Mouse (Mus musculus): ENCODE data around the gene Qprt. TPM values are rescaled to one million over a fixed set of nuclear protein-coding genes. Genes with fewer than 3 reads are reported as not detected.

The Qprt gene
- total RNA-seq, 1 experiment, result 5.6 TPM

- Histone ChIP-seq H3K9me3 (ENCODE audit: control insufficient read depth, insufficient read depth, low read depth, low read length) (no peaks in the 10 kb centered on the region), H3K36me3 (ENCODE audit: control insufficient read depth, insufficient read depth, low read length, poor library complexity, severe bottlenecking) (no peaks in the 10 kb centered on the region), H3K4me3 (ENCODE audit: insufficient read depth in 1 of 2, low read depth in 1 of 2, low read length in 2 of 2, poor library complexity in 1 of 2, severe bottlenecking in 1 of 2) (no peak overlapping the region), H3K4me1 (ENCODE audit: control insufficient read depth in 2 of 2, insufficient read depth in 2 of 2, low read length in 2 of 2, poor library complexity in 1 of 2) (peaks cover 0 to 3% of the 10 kb centered on the region in 2 experiments; a peak in 1 of 4 replicates), H3K9ac (ENCODE audit: insufficient read depth, low read depth, low read length, poor library complexity, severe bottlenecking) (no peak overlapping the region), H3K27ac (ENCODE audit: insufficient read depth, low read depth, low read length, poor library complexity, severe bottlenecking) (no peak overlapping the region)
- in situ Hi-C loops (cut with MboI; ENCODE audit: low sequenced_read_pairs in 2 of 2, unreplicated experiment in 2 of 2), result no loop called here
- TF ChIP-seq CHD2 (IDR thresholded peaks at IDR 0.05; ENCODE audit: low read depth, low read length) (no peak), ZC3H11A (IDR thresholded peaks at IDR 0.05; ENCODE audit: borderline replicate concordance, low read depth, low read length) (peak; percentile 2; the same call in 1 of the 2 replicates)
- no peak for DNase-seq (ENCODE audit: low read depth, low spot score)
Observed at GRCm38 (mm10) chr7:127129638-127130037, 7.6 kb upstream of the Qprt start.

- H3K27ac ChIP-seq (ENCODE audit: insufficient read depth, low read depth, low read length, poor library complexity, severe bottlenecking), result peak overlapping the region; percentile 69; the same call in 1 of the 2 replicates
- no peak for DNase-seq (ENCODE audit: low read depth, low spot score)
- in situ Hi-C loops (cut with MboI; ENCODE audit: low sequenced_read_pairs in 2 of 2, unreplicated experiment in 2 of 2), result no loop called here
- H3K9ac ChIP-seq (ENCODE audit: insufficient read depth, low read depth, low read length, poor library complexity, severe bottlenecking), result peak overlapping the region; percentile 70
- peak overlapping the region; percentile 67 to 82 for H3K4me3 ChIP-seq (ENCODE audit: insufficient read depth in 1 of 2, low read depth in 1 of 2, low read length in 2 of 2, poor library complexity in 1 of 2, severe bottlenecking in 1 of 2)
- peaks cover 7 to 23% of the 10 kb centered on the region in 2 experiments; a peak in 3 of 4 replicates for H3K4me1 ChIP-seq (ENCODE audit: control insufficient read depth in 2 of 2, insufficient read depth in 2 of 2, low read length in 2 of 2, poor library complexity in 1 of 2)
- H3K9me3 ChIP-seq (ENCODE audit: control insufficient read depth, insufficient read depth, low read depth, low read length), result no peaks in the 10 kb centered on the region
- H3K36me3 ChIP-seq (ENCODE audit: control insufficient read depth, insufficient read depth, low read length, poor library complexity, severe bottlenecking), result no peaks in the 10 kb centered on the region
- no peak for TF ChIP-seq ZNF384 (IDR thresholded peaks at IDR 0.05; ENCODE audit: low read depth, low read length)
- no peak for TF ChIP-seq HCFC1 (IDR thresholded peaks at IDR 0.05; ENCODE audit: borderline replicate concordance, insufficient read depth, low read length)
- no peak for TF ChIP-seq MAFK (IDR thresholded peaks at IDR 0.05; ENCODE audit: insufficient read depth, low read depth, low read length)
- no peak for TF ChIP-seq CHD2 (IDR thresholded peaks at IDR 0.05; ENCODE audit: low read depth, low read length)
- TF ChIP-seq ZC3H11A (IDR thresholded peaks at IDR 0.05; ENCODE audit: borderline replicate concordance, low read depth, low read length), result no peak
Observed at GRCm38 (mm10) chr7:127121061-127121910, 740 bp downstream of the Qprt start.

GRCm38 (mm10) chr7:127118671-127119445, 3.2 kb downstream of the Qprt start:
- TF ChIP-seq HCFC1 (IDR thresholded peaks at IDR 0.05; ENCODE audit: borderline replicate concordance, insufficient read depth, low read length) (no peak), ZC3H11A (IDR thresholded peaks at IDR 0.05; ENCODE audit: borderline replicate concordance, low read depth, low read length) (no peak), MAFK (IDR thresholded peaks at IDR 0.05; ENCODE audit: insufficient read depth, low read depth, low read length) (no peak), ZNF384 (IDR thresholded peaks at IDR 0.05; ENCODE audit: low read depth, low read length) (no peak), CHD2 (IDR thresholded peaks at IDR 0.05; ENCODE audit: low read depth, low read length) (no peak)
- in situ Hi-C loops (cut with MboI; ENCODE audit: low sequenced_read_pairs in 2 of 2, unreplicated experiment in 2 of 2), result no loop called here
- Histone ChIP-seq H3K9me3 (ENCODE audit: control insufficient read depth, insufficient read depth, low read depth, low read length) (no peaks in the 10 kb centered on the region), H3K36me3 (ENCODE audit: control insufficient read depth, insufficient read depth, low read length, poor library complexity, severe bottlenecking) (no peaks in the 10 kb centered on the region), H3K4me1 (ENCODE audit: control insufficient read depth in 2 of 2, insufficient read depth in 2 of 2, low read length in 2 of 2, poor library complexity in 1 of 2) (peaks cover 7 to 28% of the 10 kb centered on the region in 2 experiments), H3K4me3 (ENCODE audit: insufficient read depth in 1 of 2, low read depth in 1 of 2, low read length in 2 of 2, poor library complexity in 1 of 2, severe bottlenecking in 1 of 2) (no peak overlapping the region), H3K27ac (ENCODE audit: insufficient read depth, low read depth, low read length, poor library complexity, severe bottlenecking) (no peak overlapping the region), H3K9ac (ENCODE audit: insufficient read depth, low read depth, low read length, poor library complexity, severe bottlenecking) (no peak overlapping the region)
- no peak for DNase-seq (ENCODE audit: low read depth, low spot score)

- in situ Hi-C loops (cut with MboI; ENCODE audit: low sequenced_read_pairs in 2 of 2, unreplicated experiment in 2 of 2), result no loop called here
- H3K4me1 ChIP-seq (ENCODE audit: control insufficient read depth in 2 of 2, insufficient read depth in 2 of 2, low read length in 2 of 2, poor library complexity in 1 of 2), result peaks cover 11 to 33% of the 10 kb centered on the region in 2 experiments
- H3K4me3 ChIP-seq (ENCODE audit: insufficient read depth in 1 of 2, low read depth in 1 of 2, low read length in 2 of 2, poor library complexity in 1 of 2, severe bottlenecking in 1 of 2), result no peak overlapping the region
- peak overlapping the region; percentile 35; the same call in 1 of the 2 replicates for H3K9ac ChIP-seq (ENCODE audit: insufficient read depth, low read depth, low read length, poor library complexity, severe bottlenecking)
- no peaks in the 10 kb centered on the region for H3K36me3 ChIP-seq (ENCODE audit: control insufficient read depth, insufficient read depth, low read length, poor library complexity, severe bottlenecking)
- no peaks in the 10 kb centered on the region for H3K9me3 ChIP-seq (ENCODE audit: control insufficient read depth, insufficient read depth, low read depth, low read length)
- DNase-seq (ENCODE audit: low read depth, low spot score), result no peak
- H3K27ac ChIP-seq (ENCODE audit: insufficient read depth, low read depth, low read length, poor library complexity, severe bottlenecking), result no peak overlapping the region
- TF ChIP-seq HCFC1 (IDR thresholded peaks at IDR 0.05; ENCODE audit: borderline replicate concordance, insufficient read depth, low read length), result no peak
- no peak for TF ChIP-seq CHD2 (IDR thresholded peaks at IDR 0.05; ENCODE audit: low read depth, low read length)
Observed at GRCm38 (mm10) chr7:127117948-127118347, 4.1 kb downstream of the Qprt start.

Data from ES-E14 (cell line).